Mouse (Mus musculus): ENCODE data around the gene Hamp2.
"Not testable (repeated sequence)": the region's sequence is repeated elsewhere in the genome, so short reads cannot be mapped to it uniquely, and the experiment has no call there.

The Hamp2 gene

DNA sequence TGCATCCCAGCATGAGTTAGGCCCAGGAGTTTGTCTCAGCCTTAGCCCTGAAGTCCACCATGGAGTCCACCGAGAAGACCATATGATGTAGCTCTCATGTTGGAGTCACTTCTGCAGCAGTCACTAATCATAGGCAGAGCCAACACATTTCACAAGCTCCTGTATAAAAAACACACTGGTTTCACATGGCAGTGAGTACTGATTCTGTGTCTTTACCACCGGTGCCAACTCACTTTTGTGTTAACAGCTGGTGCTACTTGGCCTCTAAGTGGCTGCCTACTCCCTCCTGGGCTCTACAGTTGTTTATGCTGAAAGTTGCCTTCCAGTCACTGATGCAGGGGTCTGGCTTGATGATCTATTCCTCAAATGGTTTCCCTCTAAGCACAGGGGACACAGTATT is at the start of gene Hamp2:
TSS of gene Hamp2 (minus strand) at position 101 of the 400 bp plus-strand sequence.
- not testable (repeated sequence) for DNase-seq (ENCODE audit: low spot score in 2 of 2)

DNA sequence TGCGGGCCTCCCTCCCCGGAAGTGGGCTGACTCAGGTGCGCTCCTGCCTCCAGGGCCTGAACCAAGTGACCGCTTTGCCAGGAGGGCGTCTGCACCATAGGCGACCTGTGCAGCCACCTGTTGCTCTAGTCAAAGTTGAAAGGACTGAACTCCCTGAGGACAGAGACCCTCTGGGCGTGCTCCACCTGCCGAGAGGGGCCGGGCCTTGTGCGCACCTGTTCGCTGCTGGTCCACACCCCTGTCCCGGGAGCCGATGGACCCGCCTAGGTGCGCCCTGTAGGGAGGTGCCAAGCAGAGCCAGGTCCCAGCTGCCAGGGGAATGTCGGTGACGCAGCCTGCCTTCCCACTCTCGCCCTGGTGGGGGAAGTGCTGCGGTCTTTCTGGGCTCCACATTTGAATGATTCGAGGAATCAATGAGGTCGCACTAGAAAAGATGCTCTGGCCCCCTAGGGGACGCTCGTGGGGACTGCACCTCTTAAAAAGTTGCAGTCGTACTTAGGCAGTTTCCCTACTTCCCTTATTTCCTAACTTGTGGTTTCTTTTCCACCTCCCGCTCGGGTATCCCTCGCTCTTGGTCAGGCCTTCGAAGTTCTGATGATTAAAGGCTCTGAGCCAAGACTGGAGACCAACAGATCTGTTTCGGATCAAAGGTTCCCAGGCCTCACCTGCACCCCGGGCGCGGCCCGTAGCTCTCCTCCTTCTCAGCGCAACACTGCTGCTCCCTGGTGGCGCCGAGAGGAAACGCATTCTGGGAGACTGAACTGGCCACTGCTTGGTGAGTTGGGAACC is 49.2 kb upstream of the Hamp2 start, which contains the start of gene Fam187b:
TSS of gene Fam187b (plus strand) at position 290 of the 789 bp plus-strand sequence.
- DNase-seq (ENCODE audit: low spot score in 2 of 2) = peak; percentile 55 to 62

DNA sequence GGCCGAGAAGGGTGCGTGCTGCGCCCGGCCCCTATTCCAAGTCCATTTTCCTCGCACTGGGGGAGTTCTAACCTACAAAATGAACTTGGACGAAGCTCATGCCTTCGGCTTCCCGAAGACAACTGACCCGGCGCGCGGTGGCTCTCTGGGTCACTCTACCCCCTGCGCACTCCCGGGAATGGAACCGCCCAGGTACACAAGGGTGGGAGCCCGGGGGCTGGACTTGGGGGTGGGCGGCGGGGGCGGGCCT is 48.7 kb upstream of the Hamp2 start, which contains the start of gene Lsr:
TSS of gene Lsr (minus strand) at position 214 of the 250 bp plus-strand sequence.
- DNase-seq (ENCODE audit: low spot score in 2 of 2) = no peak

DNA sequence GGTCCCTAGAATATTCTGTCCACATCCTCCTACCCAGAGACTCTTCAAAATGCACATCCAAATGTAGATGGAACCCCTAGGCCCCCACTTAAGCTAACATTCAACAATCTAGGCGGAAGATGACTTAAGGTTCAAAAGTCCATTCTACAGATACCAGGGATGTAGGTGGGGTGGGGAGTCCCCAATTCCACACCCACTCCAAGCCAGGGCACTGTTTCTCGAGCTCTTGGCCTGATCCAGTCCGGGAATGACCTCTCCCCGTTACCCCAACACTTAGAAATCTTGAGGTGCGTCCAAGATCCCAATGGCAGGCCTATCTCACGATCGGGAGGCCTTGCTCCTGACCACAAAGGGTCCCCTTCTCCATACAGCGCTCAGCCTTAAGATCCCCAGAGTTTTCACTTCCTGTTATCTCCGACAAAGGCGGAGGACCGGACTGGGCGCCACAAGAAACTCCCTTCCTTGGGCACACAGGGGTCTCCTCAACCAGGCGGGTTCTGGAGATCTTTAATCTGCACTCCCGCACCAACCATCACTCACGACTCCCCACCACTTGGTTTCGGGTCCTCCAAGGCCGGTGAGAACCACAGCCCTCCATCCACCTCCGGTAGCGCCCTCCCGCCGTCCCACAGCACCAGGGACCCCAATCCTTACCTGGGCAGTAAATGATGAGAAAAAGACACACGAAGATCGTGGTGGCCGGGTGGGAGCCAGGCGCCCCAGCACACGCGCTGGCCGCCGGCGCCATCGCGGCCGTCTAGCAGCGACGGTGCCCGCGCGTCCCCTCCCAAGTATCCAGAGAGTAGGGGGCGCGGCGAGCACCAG is 48.2 kb upstream of the Hamp2 start:
- no peak for DNase-seq (ENCODE audit: low spot score in 2 of 2)

DNA sequence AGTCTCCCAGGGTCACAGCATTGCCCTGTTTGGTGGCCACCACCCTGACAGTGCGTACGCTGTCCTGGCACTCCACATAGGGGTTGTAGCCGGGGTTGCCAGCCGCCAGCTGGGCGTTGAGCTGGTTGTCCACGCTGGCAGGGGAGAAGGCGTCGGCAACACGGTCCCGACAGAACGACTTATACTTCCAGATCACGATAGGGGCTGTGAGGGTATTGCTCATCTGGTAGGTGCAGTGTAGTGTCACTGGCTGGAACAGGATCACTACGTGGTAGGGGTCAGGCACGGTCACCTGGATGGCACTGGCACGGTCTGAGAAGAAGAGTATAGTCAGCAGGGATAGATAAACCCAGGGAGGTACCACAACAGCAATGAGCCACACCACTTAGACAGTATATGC is 47.4 kb upstream of the Hamp2 start:
- no peak for DNase-seq (ENCODE audit: low spot score in 2 of 2)

DNA sequence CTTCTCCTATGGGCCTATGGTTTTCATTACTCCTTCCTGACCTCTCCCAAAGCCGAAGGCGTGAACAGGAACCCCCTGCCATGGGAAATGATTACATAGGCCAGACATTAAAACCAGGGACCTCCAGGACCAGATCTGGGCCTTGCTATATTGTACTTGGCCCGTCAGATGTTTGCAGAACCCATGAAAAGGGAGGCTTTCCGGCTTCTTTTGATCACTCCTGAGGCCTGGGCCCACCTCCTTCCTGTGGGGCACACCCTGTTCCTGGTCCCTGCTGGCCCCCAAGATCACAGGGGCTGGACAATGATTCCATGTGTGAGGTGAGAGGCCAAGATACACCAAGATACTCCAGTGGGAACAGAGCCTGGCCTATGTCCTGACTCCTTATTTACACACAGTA is 44.7 kb upstream of the Hamp2 start:
- no peak for DNase-seq (ENCODE audit: low spot score in 2 of 2)

DNA sequence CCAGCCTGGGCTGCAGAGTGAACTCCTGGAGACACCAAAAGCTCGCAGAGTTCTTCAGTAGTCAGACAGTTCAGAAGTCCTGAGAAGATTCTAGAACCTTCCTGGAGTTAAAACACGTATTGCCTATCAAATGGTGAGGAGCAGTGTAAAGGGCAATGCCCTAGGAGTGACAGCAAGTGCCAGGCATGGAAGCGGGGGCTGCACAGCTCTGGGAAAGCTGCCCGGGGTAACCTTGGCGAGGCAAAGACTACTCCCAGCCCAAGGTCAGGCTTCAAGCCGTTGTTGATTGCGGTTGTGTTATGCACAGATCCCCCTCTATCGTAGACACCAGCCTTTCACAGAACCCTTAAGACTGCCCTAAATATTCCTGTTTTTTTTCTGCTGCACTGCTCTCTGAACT is 44.1 kb upstream of the Hamp2 start:
- no peak for DNase-seq (ENCODE audit: low spot score in 2 of 2)

DNA sequence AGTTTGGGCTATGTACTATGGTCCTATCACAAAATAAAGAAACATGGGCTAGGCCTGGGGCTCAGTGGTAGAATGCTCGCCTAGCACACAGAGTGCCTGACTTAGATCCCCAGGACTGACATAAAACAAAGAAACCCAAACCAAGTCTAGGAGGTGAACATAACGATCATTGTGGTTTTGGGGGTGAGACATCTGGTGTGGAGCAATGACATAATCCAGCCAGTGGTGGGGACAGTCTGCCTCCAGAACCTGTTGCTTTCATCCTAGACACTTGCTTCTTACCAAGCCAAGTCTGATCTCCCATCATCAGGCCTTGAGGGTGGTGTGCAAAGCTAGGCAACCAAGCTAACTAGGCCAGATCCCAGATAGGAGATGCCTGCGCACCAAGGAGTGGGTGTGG is 42.2 kb upstream of the Hamp2 start:
- DNase-seq (ENCODE audit: low spot score in 2 of 2) = no peak

DNA sequence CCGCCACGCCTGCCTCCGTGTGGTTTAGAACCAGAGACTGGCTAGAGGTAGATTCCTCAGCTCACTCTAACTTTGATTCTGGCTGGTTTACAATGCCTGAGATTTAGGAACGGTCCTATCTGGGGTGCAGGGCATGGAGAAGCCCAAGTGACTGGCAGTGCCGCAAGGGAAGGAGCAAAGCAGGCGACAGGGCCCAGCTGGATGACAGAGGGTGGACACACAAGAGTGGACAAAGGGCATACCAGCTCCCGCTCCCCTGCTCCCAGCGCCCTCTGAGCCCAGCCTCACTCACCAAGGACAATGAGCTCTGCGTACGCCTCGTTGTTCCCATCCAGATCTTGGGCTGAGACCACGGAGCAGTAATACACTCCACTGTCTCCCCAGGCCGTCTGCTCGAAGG is 41.2 kb upstream of the Hamp2 start:
- no peak for DNase-seq (ENCODE audit: low spot score in 2 of 2)

DNA sequence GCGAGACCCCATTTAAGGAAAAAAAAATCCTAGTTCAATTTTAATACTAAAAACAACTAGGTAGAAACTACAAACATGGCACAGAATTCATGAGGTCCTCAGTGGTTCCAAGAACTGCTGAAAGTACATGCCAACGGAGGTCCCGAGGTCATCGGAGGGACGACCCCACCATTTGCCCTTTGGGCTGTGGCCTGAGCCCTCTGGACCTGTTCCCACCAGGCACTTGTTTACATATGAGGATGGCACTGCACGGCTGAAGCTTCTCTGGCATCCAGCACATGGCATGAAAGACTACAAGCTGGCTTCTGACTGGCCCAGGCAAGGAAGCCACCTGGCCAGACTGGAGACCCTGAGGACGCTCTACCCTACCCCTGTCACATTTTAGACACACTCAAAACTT is 39.9 kb upstream of the Hamp2 start:
- DNase-seq (ENCODE audit: low spot score in 2 of 2) = no peak

DNA sequence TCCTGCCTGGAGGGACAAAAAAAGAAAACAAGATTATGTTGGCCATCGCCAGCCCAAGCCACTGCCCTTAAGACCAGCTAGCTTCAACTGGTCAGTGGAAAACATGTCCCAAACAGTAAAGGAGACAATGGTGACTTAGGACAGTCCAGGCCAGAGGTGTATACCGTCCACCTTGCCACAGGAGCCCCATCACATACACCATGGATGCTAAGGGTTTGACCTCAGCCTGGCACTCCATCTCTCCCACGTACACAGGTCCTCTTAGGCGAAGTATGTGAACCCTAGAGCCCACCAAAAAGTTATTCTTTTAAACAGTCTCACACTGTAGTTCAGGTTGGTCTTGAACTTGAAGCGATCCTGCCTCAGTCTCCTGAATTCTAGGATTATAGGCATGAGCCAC is 38.4 kb upstream of the Hamp2 start:
- no peak for DNase-seq (ENCODE audit: low spot score in 2 of 2)

DNA sequence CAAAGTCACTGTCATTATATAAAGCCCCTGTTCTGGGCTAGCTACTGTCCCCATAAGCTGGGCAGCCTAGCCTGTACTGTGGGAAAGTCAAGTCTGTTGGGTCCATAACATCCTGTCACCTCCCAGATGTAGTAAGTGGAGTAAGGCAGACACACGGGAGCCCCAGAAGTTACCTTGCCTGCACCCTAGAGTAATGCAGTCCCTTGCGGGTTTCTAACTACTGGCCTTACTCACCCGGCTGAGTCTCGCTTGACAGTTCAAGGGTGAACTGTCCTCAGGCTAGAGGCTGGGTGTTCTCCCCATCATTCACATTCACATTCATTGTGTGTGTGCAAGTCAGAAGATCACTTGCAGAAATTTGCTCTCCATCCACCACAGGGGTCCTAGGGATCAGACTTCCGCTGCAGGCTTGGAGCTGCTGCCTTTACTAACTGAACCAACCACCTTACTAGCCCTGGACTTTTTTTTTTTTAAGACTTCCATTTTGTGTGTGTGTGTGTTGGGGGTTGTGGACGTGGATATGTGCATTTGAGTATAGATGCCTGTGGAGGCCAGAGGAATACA is 35.4 kb upstream of the Hamp2 start:
- DNase-seq (ENCODE audit: low spot score in 2 of 2) = no peak

DNA sequence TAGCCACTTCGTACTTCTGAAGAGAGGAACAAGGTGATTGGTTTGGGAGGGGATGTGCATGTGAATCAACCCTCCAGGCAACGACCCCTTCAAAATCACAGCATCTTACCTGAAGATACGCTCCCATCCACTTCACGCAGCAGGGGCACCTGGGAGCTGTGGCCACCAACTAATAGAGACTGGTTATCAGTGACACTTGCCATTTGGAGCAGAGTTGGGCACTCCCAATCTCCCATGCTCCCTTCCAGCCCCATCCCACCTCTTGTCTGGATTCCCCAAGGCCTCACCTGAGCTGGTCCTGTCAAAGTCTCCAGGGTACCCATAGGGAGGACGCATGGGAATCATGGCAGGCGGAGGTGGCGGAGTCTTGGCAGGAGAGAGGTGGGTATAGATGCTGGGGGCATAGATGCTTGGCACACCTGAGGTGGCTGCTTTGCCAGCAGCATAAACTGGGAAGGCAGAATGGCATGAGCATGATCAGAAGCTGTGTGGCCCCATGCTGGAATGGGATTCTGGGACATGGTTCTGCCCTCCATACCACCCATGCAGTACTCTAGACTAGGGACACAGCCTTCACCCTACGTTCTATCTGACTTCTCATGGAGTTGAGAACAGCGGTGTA is 34.5 kb upstream of the Hamp2 start:
- no peak for DNase-seq (ENCODE audit: low spot score in 2 of 2)

DNA sequence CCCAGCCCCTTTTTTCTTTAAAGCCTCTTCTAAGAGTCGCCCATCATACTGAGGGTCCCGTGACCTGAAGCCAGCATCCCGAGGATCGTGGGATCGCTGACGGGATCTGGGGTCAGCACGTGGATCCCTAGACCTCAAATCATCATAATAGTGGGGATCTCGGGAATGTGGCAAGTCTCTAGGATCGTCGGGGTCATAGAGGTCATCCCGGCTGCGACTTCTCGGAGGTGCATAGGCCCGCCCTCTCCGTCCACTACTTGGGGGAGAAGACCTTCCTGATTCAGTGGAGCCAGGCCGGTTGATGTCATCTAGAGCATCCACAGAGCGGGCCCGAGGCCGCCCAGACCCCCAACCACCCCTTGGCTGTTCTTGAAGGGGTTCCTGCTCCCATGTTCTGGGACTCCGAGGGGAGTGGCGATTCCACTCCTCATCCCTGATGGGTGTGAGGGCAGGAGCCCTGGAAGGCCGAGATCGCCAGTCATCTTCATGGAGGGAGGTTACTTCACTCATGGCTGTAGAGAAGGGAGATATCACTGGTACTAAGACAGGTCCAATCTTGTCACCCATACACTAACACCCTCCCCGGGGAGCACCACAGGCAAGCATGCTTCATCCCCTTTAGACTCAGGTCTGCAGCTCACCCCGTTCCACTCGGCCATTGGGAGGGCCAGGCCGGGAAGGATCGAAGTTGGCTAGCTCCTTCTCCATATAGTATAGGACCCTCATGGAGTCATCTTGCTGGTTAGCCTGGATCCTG is 33.8 kb upstream of the Hamp2 start:
- DNase-seq (ENCODE audit: low spot score in 2 of 2) = no peak

DNA sequence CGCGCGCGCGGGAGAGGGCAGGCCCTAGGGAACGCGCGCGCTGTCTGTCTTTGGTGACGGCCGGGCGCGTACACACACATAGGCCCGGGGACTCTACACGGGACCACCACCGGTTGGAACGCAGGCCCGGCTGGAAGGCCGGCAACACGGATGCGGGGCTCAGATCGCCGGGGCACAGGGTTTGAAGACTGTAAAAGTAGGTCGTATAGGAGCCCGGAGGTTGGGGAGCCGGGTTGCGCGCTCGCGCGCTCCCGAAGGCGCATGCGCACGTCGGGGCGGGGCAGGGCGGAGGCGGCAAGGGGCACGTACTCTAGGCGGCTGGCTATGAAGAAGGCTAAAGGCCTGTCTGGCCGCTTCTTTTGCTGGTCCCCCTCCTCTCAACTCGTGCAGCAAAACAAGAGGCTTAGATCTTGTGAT is 32.9 kb upstream of the Hamp2 start:
- DNase-seq (ENCODE audit: low spot score in 2 of 2) = peak; percentile 87

DNA sequence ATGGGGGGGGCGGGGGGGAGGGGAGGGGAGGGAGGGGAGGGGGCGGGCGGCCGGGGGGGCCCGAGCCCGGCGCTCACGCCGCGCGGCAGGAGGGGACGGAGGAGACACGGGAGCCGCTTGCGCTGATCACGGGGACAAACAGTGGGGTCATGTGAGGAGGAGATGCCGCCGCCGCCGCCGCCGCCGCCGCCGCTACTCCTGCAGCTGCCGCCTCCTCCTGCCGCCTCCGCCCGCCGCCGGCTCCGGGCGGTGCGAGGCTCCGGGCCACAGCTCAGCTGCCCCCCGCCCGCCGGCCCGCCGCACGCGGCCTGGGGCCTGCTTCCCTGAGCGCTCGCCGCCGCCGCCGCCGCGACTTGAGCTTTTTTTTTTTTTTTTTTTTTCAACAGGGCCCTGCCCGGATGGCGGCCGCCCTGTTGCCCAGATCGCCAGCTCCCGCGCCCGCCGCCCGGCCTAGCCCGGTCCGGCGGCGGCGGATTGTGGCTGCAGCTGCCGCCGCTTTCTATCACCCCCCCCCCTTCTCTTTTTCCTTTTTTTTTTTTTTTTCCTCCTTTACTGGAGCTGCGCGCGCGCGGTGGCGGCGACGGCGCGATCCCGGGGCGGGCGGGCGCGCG is 32.4 kb upstream of the Hamp2 start, which contains the start of gene Usf2:
TSS of gene Usf2 (minus strand) at position 48 of the 611 bp plus-strand sequence.
- peak; percentile 57 to 63 for DNase-seq (ENCODE audit: low spot score in 2 of 2)

DNA sequence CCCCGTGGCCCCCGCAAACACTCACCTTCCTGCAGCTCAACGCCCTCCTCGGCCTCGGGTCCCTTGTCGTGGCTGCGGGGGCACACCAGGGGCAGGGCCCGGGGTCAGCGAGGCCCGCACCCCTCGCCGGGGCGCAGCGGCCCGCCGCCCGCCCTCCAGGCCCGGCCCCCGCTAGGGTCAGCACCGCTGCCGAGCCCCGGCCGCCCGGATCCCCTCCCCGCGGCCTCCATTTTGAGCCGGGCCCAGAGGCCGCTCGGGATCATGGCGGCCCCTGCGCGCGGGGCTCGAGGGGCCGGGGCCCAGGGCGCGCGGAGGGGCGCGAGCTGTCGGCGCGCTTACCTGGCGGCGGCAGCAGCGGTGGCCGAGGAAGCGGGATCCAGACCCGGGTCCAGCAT is 31.9 kb upstream of the Hamp2 start:
- DNase-seq (ENCODE audit: low spot score in 2 of 2) = no peak

DNA sequence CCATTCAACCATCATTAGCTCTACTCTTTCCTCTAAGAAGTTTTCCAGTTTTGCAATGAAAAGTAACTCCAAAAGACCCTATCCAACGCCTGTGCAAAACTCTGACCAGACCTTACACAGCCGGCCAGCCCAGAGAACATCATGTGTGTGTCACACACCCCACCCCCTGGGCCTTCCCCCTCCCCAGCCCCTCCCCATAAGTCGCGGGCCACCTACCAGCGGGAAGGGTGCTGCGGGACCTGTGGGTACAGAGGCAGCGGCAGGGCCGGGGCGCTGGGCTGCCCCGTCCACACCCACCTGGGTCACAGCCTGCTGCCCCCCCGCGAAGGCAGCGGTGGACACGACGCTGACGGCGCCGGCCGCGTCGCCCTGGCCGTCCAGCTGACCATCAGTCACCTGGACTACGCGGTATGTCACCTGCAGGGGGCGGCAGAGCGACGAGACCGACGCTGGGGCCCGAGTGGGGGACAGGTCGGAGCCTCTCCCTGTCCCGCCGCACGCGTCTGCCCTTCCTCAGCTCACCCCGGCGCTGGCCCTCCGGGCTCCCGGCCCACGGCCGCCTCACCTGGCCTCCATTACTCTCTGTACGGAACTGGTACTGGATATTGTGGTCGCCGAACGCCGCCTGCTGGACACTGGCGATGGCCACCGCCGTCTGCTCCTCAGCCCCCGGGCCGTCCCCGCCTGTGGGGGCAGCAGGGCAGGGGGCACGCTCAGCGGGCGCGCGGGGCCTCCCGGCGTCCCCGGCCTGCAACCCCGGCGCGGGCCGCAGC is 31.3 kb upstream of the Hamp2 start:
- DNase-seq (ENCODE audit: low spot score in 2 of 2) = peak; percentile 63 to 80

DNA sequence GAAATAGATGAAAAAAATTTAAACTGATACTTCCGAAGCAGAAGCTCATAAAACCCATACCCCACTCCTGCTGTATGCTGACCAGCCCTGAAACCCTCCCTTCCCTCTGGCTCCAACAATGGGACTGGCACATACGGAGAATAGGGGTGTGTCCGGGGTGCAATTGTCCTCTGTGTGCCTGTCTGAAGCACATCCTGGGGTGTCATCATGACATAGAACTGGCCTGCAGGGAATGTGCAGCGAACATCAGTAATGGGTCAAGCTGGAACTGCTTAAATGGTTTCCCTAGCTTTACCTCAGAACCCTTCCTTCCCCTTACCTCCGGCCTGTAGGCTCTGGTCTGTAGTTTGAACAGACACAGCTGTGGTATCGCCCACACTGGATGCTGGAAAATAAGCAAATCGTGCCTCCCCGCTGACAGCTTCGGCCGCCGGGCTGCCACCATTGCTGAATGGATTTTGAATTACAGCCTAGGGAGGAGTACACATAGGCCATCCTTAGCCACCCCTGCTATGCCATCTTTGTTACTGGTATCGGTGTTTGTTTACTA is 30.6 kb upstream of the Hamp2 start:
- DNase-seq (ENCODE audit: low spot score in 2 of 2) = no peak

DNA sequence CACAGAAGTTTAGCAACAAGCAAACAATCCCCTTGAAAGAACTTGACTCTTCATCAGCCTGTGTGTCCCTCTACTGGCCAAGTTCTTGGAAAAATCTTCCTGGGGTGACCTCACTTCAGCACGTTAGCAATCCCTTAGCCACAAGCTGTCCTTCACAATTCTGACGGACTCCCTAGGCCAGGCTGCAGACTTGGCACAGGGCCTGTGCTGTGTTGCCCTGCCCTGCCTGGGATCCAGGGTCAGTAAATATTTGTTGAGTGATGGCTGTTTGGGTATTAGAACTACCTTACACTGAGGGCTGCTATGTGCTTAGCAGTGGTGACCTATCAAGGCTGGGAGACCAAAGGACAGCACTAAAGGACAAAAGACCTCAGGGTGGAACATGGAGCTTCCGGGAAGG is 29.6 kb upstream of the Hamp2 start:
- no peak for DNase-seq (ENCODE audit: low spot score in 2 of 2)

Measured in frontal cortex, postnatal 25 days (tissue).